Mouse (Mus musculus): ENCODE measurements around the gene Iffo1.

GRCm38 (mm10) chr6:125129710-125130402, 15.2 kb upstream of the Iffo1 start:
- TF ChIP-seq CTCF (IDR thresholded peaks at IDR 0.05; ENCODE audit: low read depth), result no peak
- TF ChIP-seq EP300 (IDR thresholded peaks at IDR 0.05; ENCODE audit: low read depth), result no peak
